Mouse (Mus musculus) embryonic facial prominence, embryonic 11.5 days (tissue): ENCODE results near the gene Trank1. TPM values are rescaled to one million over a fixed set of nuclear protein-coding genes. Genes with fewer than 3 reads are reported as not detected.

Experiments
- ATAC-seq: fragments of 200-750 bp; cut with Nextera tagmentation; replicated peaks from 2 replicates; pipeline ENCODE4 v1.8.0; 2017; ENCODE audit warnings: low read depth; ENCODE audit not compliant: insufficient number of reproducible peaks, low FRiP score, low TSS enrichment
- DNase-seq: peaks from one replicate; pipeline ENCODE4 v3.0.0-alpha.2; 2015; ENCODE audit warnings: low spot score
- H3K27ac ChIP-seq: fragments of 300-500 bp; sonication (generic); replicated peaks from 2 replicates; pipeline ENCODE4 v1.5.1; 2014; ENCODE audit warnings: mild to moderate bottlenecking, low read depth, low read length, control low read depth
- H3K27me3 ChIP-seq: fragments of 300-500 bp; sonication (generic); 2 replicates; pipeline ENCODE4 v1.6.1; 2014; ENCODE audit warnings: mild to moderate bottlenecking, low read length, moderate library complexity, mixed read lengths; ENCODE audit not compliant: control insufficient read depth, insufficient read depth
- H3K36me3 ChIP-seq: fragments of 300-500 bp; sonication (generic); replicated peaks from 2 replicates; pipeline ENCODE4 v1.6.1; 2014; ENCODE audit warnings: low read depth, mild to moderate bottlenecking, low read length, moderate library complexity, mixed read lengths; ENCODE audit not compliant: control insufficient read depth, insufficient read depth
- H3K4me1 ChIP-seq: fragments of 300-500 bp; sonication (generic); 2 replicates; pipeline ENCODE4 v1.6.1; 2014; ENCODE audit warnings: low read length, mixed read lengths; ENCODE audit not compliant: control insufficient read depth, insufficient read depth
- H3K4me2 ChIP-seq: fragments of 300-500 bp; sonication (generic); 2 replicates; pipeline ENCODE4 v1.6.1; 2014; ENCODE audit warnings: low read depth, mild to moderate bottlenecking, control low read depth, low read length, moderate library complexity
- H3K4me3 ChIP-seq: fragments of 300-500 bp; sonication (generic); 2 replicates; pipeline ENCODE4 v1.5.1; 2014; ENCODE audit warnings: low read depth, low read length, control low read depth
- H3K9ac ChIP-seq: fragments of 300-500 bp; sonication (generic); replicated peaks from 2 replicates; pipeline ENCODE4 v1.6.1; 2014; ENCODE audit warnings: mild to moderate bottlenecking, control low read depth, low read length
- H3K9me3 ChIP-seq: fragments of 300-500 bp; sonication (generic); replicated peaks from 2 replicates; pipeline ENCODE4 v1.6.1; 2016; ENCODE audit warnings: mild to moderate bottlenecking, low read length, inconsistent platforms, mixed read lengths; ENCODE audit not compliant: control insufficient read depth
- whole genome bisulfite sequencing: fragments of 180-500 bp; shearing (Covaris S2); extraction: QIAGEN DNeasy Blood & Tissue Kit; methylation state at CpG from one replicate; pipeline ENCODE4 v1.1.7; 2014; 5-methylcytosine and 5-hydroxymethylcytosine counted together
- polyA plus RNA-seq: library from polyadenylated mRNA; unstranded; fragments of >200 nt; fragmentation: Nextera tagmentation; extraction: Ambion mirVana; gene quantifications from 2 replicates; pipeline ENCODE4 v1.2.1, GENCODE M21; 2014

Trank1 gene
- polyA plus RNA-seq, 1 experiment from 2014 or later = 0.11 TPM

- 79% methylated on average over 11 of the region's 11 CpGs for WGBS
- no peak overlapping the region for H3K4me3 ChIP-seq
- no peaks in the 10 kb centered on the region for H3K9me3 ChIP-seq
- H3K9ac ChIP-seq = no peak overlapping the region
- no peak overlapping the region for H3K4me2 ChIP-seq
- no peaks in the 10 kb centered on the region for H3K4me1 ChIP-seq
- H3K36me3 ChIP-seq = no peaks in the 10 kb centered on the region
- DNase-seq (no peak), ATAC-seq (no peak)
- H3K27me3 ChIP-seq = no peaks in the 10 kb centered on the region
- H3K27ac ChIP-seq = no peak overlapping the region
Observed at GRCm38 (mm10) chr9:111290539-111291100, 20.9 kb upstream of the Trank1 start.

- Histone ChIP-seq H3K4me2 (no peak overlapping the region), H3K9me3 (no peaks in the 10 kb centered on the region), H3K27ac (no peak overlapping the region), H3K4me3 (no peak overlapping the region), H3K9ac (no peak overlapping the region), H3K27me3 (no peaks in the 10 kb centered on the region), H3K36me3 (no peaks in the 10 kb centered on the region), H3K4me1 (no peaks in the 10 kb centered on the region)
- 86% methylated on average over 4 of the region's 4 CpGs for WGBS
- DNase-seq (no peak), ATAC-seq (no peak)
Observed at GRCm38 (mm10) chr9:111293234-111293633, 18.3 kb upstream of the Trank1 start.

DNA sequence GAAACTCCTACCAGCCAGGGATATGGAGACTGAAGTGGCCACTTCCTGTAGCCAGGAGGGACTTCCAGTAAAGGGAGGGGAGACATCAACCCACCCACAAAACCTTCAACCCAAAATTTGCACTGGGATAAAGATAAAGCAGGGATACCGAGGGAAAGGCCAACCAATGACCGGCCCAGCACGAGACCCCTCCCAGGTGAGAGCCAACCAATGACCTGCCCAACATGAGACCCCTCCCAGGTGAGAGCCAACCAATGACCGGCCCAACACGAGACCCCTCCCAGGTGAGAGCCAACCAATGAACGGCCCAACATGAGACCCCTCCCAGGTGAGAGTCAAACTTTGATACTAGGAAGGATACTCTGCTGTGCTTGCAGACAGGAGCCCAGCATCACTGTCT, 16.6 kb upstream of the Trank1 start:
- H3K4me1 ChIP-seq = no peaks in the 10 kb centered on the region
- no peak overlapping the region for H3K4me3 ChIP-seq
- 92% methylated on average over 6 of the region's 6 CpGs for WGBS
- ATAC-seq = no peak
- H3K27me3 ChIP-seq = no peaks in the 10 kb centered on the region
- no peak overlapping the region for H3K9ac ChIP-seq
- no peak for DNase-seq
- H3K27ac ChIP-seq = no peak overlapping the region
- H3K9me3 ChIP-seq = no peaks in the 10 kb centered on the region
- no peak overlapping the region for H3K4me2 ChIP-seq
- H3K36me3 ChIP-seq = no peaks in the 10 kb centered on the region

GRCm38 (mm10) chr9:111295323-111295722, 16.2 kb upstream of the Trank1 start:
- no peak overlapping the region for H3K9ac ChIP-seq
- no peak overlapping the region for H3K27ac ChIP-seq
- WGBS = 82% methylated on average over 2 of the region's 2 CpGs
- H3K36me3 ChIP-seq = no peaks in the 10 kb centered on the region
- no peaks in the 10 kb centered on the region for H3K27me3 ChIP-seq
- no peak overlapping the region for H3K4me3 ChIP-seq
- DNase-seq (no peak), ATAC-seq (no peak)
- H3K9me3 ChIP-seq = no peaks in the 10 kb centered on the region
- no peak overlapping the region for H3K4me2 ChIP-seq
- no peaks in the 10 kb centered on the region for H3K4me1 ChIP-seq

- no peaks in the 10 kb centered on the region for H3K36me3 ChIP-seq
- H3K4me3 ChIP-seq = no peak overlapping the region
- no peak overlapping the region for H3K27ac ChIP-seq
- ATAC-seq = no peak
- no peaks in the 10 kb centered on the region for H3K9me3 ChIP-seq
- WGBS = 77% methylated on average over 7 of the region's 7 CpGs
- H3K4me1 ChIP-seq = no peaks in the 10 kb centered on the region
- no peak for DNase-seq
- no peak overlapping the region for H3K9ac ChIP-seq
- no peaks in the 10 kb centered on the region for H3K27me3 ChIP-seq
- H3K4me2 ChIP-seq = no peak overlapping the region
Observed at GRCm38 (mm10) chr9:111296433-111296832, 15.1 kb upstream of the Trank1 start.

GRCm38 (mm10) chr9:111298606-111299005, 12.9 kb upstream of the Trank1 start:
- DNase-seq (no peak), ATAC-seq (no peak)
- H3K4me1 ChIP-seq = no peaks in the 10 kb centered on the region
- H3K36me3 ChIP-seq = no peaks in the 10 kb centered on the region
- 87% methylated on average over 2 of the region's 2 CpGs for WGBS
- H3K27ac ChIP-seq = no peak overlapping the region
- no peaks in the 10 kb centered on the region for H3K27me3 ChIP-seq
- no peaks in the 10 kb centered on the region for H3K9me3 ChIP-seq
- H3K4me2 ChIP-seq = no peak overlapping the region
- no peak overlapping the region for H3K9ac ChIP-seq
- no peak overlapping the region for H3K4me3 ChIP-seq

GRCm38 (mm10) chr9:111302196-111302831, 9.2 kb upstream of the Trank1 start:
- no peak for DNase-seq
- Histone ChIP-seq H3K27ac (no peak overlapping the region), H3K9me3 (no peaks in the 10 kb centered on the region), H3K9ac (no peak overlapping the region), H3K27me3 (no peaks in the 10 kb centered on the region), H3K4me3 (no peak overlapping the region), H3K36me3 (no peaks in the 10 kb centered on the region), H3K4me1 (no peaks in the 10 kb centered on the region), H3K4me2 (no peak overlapping the region)
- WGBS = 72% methylated on average over 12 of the region's 12 CpGs
- ATAC-seq = no peak

DNA sequence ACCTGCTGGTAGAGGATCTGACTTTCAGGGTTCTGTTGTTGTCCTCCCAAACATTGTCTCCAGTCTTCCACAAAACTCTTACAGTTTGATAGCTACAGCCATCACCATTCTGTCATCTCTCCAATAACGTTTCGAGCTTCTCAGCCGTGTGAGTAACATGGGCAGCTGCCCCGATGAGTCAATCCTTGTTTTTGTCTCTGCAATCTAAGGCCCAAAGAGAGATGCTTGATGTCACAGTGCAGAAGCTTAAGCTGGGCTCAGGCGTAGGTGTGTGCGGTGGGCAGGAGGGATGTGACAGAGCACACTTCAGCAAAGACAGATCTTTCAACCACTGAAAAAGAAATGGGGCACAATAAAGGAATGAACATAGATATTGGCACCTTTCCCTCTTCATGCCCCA, 7.5 kb upstream of the Trank1 start:
- H3K4me1 ChIP-seq = no peaks in the 10 kb centered on the region
- ATAC-seq (no peak), DNase-seq (no peak)
- no peak overlapping the region for H3K4me2 ChIP-seq
- H3K9ac ChIP-seq = no peak overlapping the region
- H3K4me3 ChIP-seq = no peak overlapping the region
- no peaks in the 10 kb centered on the region for H3K27me3 ChIP-seq
- WGBS = 93% methylated on average over 6 of the region's 6 CpGs
- H3K9me3 ChIP-seq = no peaks in the 10 kb centered on the region
- H3K27ac ChIP-seq = no peak overlapping the region
- no peaks in the 10 kb centered on the region for H3K36me3 ChIP-seq
